Mouse (Mus musculus) fibroblast of lung, adult 2 months (primary cell): Measurements from ENCODE around the gene Os9.
"Not testable (repeated sequence)": the region's sequence is repeated elsewhere in the genome, so short reads cannot be mapped to it uniquely, and the experiment has no call there.

Experiments used
- DNase-seq: peaks from one replicate; pipeline ENCODE4 v3.0.0-alpha.2; 2011; ENCODE audit warnings: low read depth

Os9 gene

GRCm38 (mm10) chr10:127145303-127145702 is 24.4 kb upstream of the Os9 start:
- no peak for DNase-seq

DNA sequence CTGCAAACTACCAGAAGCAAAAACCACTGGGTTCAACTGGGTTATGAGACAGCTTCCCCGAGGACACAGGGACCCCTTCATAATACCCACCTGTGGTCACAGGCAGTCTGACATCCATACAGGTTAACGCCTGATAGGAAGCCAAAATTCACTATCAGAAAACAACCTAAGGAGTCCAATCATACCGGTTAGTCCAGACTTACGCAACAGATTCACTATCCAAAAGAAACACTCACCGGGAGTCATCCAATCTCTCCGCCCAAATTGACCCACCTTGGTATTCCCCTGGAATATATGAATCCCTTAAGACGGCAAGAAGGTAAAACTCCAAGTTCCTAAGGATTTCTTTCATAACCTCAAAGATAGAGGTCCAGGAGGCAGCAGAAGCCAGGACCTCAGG is 23.6 kb upstream of the Os9 start:
- no peak for DNase-seq

- DNase-seq, result no peak
These were observed 22.3 kb upstream of the Os9 start for GRCm38 (mm10) chr10:127143228-127143627.

- DNase-seq, result no peak
These were observed 20.6 kb upstream of the Os9 start for GRCm38 (mm10) chr10:127141500-127141899.

DNA sequence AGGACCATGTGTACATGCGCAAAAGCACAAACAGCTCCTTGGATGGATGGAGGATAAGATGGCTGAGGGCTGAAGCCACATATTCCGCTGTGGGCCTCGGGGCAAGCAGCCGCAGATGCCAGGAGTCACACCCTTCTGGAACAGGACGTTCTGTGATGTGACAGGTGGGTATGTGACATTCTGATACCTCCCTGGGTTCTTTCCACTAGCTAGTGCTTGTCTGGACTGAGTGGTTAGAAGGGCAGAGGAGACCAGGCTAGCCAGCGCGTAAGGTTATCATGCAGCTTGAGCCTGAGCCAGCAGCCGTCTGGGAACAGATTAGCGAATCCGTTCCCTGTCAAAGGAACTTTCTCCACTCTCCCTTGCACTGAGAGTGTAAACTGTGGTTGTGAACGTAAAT is 20.0 kb upstream of the Os9 start:
- DNase-seq, result no peak

- no peak for DNase-seq
These were observed 17.6 kb upstream of the Os9 start for GRCm38 (mm10) chr10:127138328-127139141.

- DNase-seq, result no peak
These were observed 17.0 kb upstream of the Os9 start for GRCm38 (mm10) chr10:127137896-127138295.

GRCm38 (mm10) chr10:127136510-127136909 is 15.6 kb upstream of the Os9 start:
- no peak for DNase-seq

- no peak for DNase-seq
These were observed 14.3 kb upstream of the Os9 start for GRCm38 (mm10) chr10:127135118-127135836.

- not testable (repeated sequence) for DNase-seq
These were observed 13.6 kb upstream of the Os9 start for GRCm38 (mm10) chr10:127134394-127135035.

DNA sequence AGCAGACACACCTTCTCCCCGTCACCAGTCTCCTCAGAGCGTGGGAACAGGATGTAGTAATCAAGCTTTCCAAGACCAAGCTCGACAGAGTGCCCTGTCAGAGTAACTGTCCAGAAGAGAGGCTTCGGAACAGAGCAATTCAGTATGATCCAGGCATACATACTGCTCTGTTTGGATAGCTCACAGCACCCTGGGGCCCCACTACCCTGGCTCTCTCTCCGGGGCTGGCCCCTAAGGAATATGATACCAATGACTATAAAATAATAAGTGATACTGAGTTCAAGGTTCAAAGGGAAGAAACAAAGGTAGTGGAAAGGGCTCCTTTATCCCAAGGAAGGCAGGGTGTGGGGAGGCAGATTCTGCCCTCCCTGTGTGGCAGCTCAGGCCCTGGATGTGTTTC is 11.5 kb upstream of the Os9 start:
- DNase-seq, result no peak

- peak; percentile 64 for DNase-seq
These were observed 8.5 kb upstream of the Os9 start for GRCm38 (mm10) chr10:127129431-127129830.

- no peak for DNase-seq
These were observed 6.9 kb upstream of the Os9 start for GRCm38 (mm10) chr10:127127711-127128279.

GRCm38 (mm10) chr10:127126579-127126978 is 5.6 kb upstream of the Os9 start:
- no peak for DNase-seq

GRCm38 (mm10) chr10:127125210-127126001 is 4.5 kb upstream of the Os9 start:
- DNase-seq, result no peak

DNA sequence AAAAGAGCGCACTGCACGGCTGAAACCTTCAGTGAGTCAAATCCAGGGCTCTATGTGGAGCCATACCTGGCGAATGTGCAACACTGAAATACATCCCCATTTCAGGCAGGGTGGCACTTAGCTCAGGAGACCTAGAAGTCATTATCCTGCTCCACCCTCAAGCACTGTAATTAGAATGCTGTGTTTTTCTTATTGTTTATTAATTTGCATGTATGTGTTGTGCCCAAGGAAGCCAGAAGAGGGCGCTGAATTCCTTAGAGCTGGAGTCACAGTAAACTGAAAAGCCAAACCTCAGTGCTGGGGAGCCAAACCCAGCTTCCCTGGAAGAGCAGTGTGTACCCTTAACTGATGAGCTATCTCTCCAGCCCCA is 2.5 kb upstream of the Os9 start:
- DNase-seq, result no peak

DNA sequence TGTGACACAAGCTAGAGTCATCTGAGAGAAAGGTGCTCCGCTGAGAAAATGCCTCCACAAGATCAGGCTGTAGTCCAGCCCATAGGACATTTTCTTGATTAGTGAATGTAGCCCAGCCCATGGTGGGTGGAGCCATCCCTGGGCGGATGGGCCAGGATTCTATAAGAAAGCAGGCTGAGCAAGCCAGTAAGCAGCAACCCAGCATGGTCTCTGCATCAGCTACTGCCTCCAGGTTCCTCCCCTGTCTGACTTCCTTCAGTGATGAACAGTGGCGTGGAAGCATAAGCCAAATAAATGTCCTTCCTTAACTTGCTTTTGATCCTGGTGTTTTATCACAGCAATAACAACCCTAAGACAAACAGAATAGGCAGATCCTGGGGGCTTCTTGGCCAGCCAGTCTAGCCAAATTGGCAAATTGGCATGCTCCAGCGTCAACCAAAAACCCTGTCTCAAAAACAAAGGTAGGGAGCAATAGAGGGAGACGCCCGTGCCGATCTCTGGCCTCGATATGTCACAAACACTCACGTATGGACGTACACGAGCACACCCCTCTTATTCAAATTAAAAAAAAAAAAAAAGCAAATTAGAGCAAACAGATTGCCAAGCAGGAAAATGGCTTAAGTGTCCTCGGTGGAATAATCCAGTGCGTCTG is 2.0 kb upstream of the Os9 start:
- DNase-seq, result no peak

GRCm38 (mm10) chr10:127122018-127122417 is 1.1 kb upstream of the Os9 start:
- no peak for DNase-seq

- DNase-seq, result no peak
These were observed 448 bp downstream of the Os9 start for GRCm38 (mm10) chr10:127120301-127121065.

DNA sequence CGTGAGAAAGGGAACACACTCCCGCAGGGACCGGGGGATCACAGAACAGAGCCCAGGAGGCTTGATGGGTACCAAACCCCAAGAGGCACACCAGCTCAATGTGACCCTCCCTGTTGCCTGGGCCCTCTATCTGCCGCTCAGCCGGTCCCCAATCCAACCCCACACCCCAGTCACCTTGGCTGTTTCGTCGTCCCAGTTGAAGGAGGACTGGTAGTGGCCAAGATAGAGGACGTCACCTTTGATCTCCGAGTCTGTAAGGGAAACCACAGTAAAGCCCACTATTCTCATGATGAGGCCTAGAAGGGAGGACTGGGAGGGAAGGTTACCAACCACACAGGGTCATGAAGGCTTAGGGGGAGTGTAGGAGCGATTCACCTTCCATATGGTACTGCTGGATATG is 1.7 kb downstream of the Os9 start:
- DNase-seq, result no peak

- DNase-seq, result no peak
These were observed 2.5 kb downstream of the Os9 start for GRCm38 (mm10) chr10:127118470-127118869.
